Mouse (Mus musculus) embryonic facial prominence, embryonic 15.5 days (tissue): Measurements from ENCODE around the gene Taf5l. TPM values are rescaled to one million over a fixed set of nuclear protein-coding genes. Genes with fewer than 3 reads are reported as not detected.

Source experiments
- ATAC-seq: fragments of 200-750 bp; cut with Nextera tagmentation; 2 replicates; pipeline ENCODE4 v1.8.0; 2017; ENCODE audit warnings: low read depth, moderate TSS enrichment; ENCODE audit not compliant: insufficient number of reproducible peaks, low FRiP score, low TSS enrichment
- H3K27ac ChIP-seq: fragments of 300-500 bp; sonication (generic); replicated peaks from 2 replicates; pipeline ENCODE4 v1.5.1; 2015; ENCODE audit warnings: mild to moderate bottlenecking, inconsistent platforms
- H3K27me3 ChIP-seq: fragments of 300-500 bp; sonication (generic); 2 replicates; pipeline ENCODE4 v1.6.1; 2015; ENCODE audit warnings: inconsistent platforms
- H3K36me3 ChIP-seq: fragments of 300-500 bp; sonication (generic); 2 replicates; pipeline ENCODE4 v1.6.1; 2015; ENCODE audit warnings: mild to moderate bottlenecking, inconsistent platforms
- H3K4me1 ChIP-seq: fragments of 300-500 bp; sonication (generic); 2 replicates; pipeline ENCODE4 v1.6.1; 2015; ENCODE audit warnings: inconsistent platforms
- H3K4me2 ChIP-seq: fragments of 300-500 bp; sonication (generic); replicated peaks from 2 replicates; pipeline ENCODE4 v1.6.1; 2015; ENCODE audit warnings: mild to moderate bottlenecking, inconsistent platforms
- H3K4me3 ChIP-seq: fragments of 300-500 bp; sonication (generic); replicated peaks from 2 replicates; pipeline ENCODE4 v1.5.1; 2015; ENCODE audit warnings: mild to moderate bottlenecking, inconsistent platforms
- H3K9ac ChIP-seq: fragments of 300-500 bp; sonication (generic); 2 replicates; pipeline ENCODE4 v1.6.1; 2015; ENCODE audit warnings: inconsistent platforms
- H3K9me3 ChIP-seq: fragments of 300-500 bp; sonication (generic); replicated peaks from 2 replicates; pipeline ENCODE4 v1.6.1; 2016; ENCODE audit warnings: inconsistent platforms
- WGBS: fragments of 180-500 bp; shearing (Covaris S2); methylation state at CpG from one replicate; pipeline ENCODE4 v1.1.7; 2015; 5-methylcytosine and 5-hydroxymethylcytosine counted together
- polyA plus RNA-seq: library from polyadenylated mRNA; unstranded; fragments of >200 nt; fragmentation: Nextera tagmentation; extraction: Ambion mirVana; gene quantifications from 2 replicates; pipeline ENCODE4 v1.2.1, GENCODE M21; 2015

The Taf5l gene
- 36.0 and 36.2 TPM in 2 replicates for polyA plus RNA-seq

DNA sequence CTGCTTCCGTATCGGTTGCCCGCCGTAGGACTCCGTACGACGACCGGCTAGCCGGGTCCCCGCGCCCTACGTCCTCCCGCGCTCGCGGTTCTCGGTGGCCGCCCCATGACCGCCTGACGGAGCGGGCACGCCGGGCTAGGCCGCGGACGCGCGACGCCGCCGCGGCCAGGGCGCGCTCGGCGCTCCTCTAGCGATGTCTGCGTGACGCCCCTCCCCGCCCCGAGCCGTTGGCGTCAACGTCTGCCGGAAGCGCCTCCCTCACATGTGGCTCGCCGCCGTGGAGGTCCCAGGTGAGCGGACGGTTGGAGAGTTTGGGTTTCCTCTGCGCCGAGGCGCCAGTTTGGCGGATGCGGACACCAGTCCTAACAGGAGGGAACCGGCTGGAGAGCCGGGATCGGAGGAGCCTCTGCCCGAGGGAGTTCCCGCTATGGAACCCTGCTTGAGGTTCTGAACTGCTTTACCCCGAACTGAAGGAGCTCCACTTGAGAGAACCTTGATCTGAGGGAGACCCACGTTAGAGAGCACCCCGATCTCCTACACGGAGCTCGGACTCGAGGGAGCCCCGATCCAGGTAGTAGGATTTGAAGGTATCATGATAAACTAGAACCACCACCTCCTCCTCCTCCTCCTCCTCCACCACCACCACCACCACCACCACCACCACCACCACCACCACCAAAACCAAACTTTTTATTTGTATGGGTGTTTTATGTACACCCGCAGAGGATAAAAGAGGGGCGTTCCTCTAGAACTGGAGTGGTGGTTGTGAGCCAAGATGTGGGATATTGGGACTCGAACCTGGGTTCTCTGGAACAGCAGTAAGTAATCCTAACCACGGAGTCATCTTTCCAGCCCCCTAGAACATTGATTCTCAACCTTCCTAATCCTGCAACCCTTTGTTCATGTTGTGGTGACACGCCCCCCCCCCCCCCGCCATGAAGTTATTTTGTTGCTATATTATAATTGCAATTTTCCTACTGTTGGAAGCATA lies at the start of gene Taf5l, which contains the start of gene Urb2:
Taf5l (minus strand) TSS at position 161 of the 991 bp plus-strand sequence.
Urb2 (plus strand) TSS at position 272 of the 991 bp plus-strand sequence.
- Histone ChIP-seq H3K36me3 (peaks cover 30% of the 10 kb centered on the region), H3K27me3 (no peaks in the 10 kb centered on the region), H3K4me2 (peak within 1 kb of the TSS; percentile 65), H3K4me3 (peak within 1 kb of the TSS; percentile 96), H3K27ac (peak within 1 kb of the TSS; percentile 90), H3K4me1 (peaks cover 27% of the 10 kb centered on the region), H3K9me3 (no peaks in the 10 kb centered on the region), H3K9ac (peak within 1 kb of the TSS; percentile 74)
- peak; percentile 91 for ATAC-seq
- WGBS, result under 1% methylated on average over 73 of the region's 74 CpGs

DNA sequence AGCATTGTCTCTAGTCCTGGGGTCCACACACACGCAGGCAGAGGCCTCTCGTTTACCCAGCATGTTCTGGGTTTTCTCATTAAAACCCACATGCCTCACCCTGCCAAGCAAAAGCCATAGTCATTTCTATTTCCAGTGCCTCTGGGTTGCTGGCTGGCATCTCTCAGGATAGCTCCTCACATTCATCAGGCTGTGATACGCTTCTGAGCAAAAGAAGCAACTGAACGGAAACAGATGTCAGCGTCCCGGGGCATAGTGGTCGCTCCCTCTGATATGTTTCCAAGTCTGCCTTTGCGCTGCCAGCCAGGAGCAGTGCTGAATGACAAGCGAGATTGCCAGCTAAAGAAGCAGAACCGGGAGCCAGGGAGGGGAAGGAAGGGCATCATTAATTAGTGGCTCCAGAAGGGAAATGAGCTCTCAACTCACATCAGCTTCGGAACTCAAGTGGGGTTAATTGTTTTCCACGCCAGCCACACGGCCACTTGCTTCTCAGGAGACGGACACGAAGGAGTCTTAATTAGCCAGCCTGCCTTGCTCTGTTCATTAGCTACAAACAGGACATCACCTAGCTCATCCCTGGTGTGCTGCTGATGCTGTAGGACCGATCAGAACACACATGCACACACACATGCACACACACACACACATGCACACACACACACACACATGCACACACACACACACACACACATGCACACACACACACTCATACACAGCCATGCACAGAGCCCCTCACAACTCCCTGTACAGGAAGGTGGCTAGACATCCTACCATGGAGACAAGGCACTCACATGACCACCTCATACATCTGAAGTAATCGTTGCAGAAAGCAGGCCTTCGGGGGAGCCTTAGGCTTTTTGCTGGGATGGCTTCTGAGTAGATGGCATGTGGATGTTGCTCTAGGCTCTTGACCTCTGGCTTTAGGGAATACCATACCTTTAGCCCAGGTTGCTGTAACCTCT lies 49.4 kb upstream of the Taf5l start:
- no peak overlapping the region for H3K9ac ChIP-seq
- WGBS, result 22% methylated on average over 18 of the region's 18 CpGs
- H3K4me3 ChIP-seq, result no peak overlapping the region
- H3K4me2 ChIP-seq, result no peak overlapping the region
- ATAC-seq, result peak; percentile 80
- H3K27ac ChIP-seq, result no peak overlapping the region
- H3K36me3 ChIP-seq, result no peaks in the 10 kb centered on the region
- H3K9me3 ChIP-seq, result no peaks in the 10 kb centered on the region
- H3K4me1 ChIP-seq, result peaks cover 46% of the 10 kb centered on the region
- no peaks in the 10 kb centered on the region for H3K27me3 ChIP-seq

DNA sequence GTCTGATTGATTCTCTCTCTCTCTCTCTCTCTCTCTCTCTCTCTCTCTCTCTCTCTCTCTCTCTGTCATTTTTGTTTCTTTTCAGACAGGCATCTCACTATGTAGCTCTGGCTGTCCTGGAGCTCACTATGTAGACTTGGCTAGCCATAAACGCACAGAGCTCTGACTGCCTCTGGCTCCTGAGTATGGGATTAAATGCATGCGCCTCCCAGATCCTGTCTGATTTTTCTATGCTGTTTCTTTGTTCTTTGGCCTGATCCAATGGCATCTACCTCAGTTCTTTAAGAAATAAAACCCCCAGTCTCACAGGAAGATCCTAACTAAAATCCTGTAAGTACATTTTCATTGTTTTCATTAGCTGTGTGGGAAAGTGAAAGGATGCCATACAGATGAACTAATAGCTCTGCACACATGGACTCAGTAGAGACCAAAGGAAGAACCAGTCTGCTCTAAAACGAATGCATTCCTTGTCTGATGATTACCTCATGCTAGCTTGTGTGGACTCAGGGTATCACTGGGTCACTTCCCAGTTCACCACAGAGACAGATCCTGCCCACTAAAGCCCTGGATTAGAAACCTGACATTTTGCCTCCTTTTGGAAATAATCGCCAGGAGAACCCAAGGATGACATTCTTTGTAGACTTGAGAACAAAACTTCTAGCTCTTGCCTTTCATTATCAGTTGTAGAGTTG lies 46.0 kb upstream of the Taf5l start:
- peaks cover 44% of the 10 kb centered on the region for H3K4me1 ChIP-seq
- no peaks in the 10 kb centered on the region for H3K36me3 ChIP-seq
- no peak overlapping the region for H3K4me3 ChIP-seq
- ATAC-seq, result peak; percentile 16; the same call in 1 of the 2 replicates
- H3K9ac ChIP-seq, result no peak overlapping the region
- peak overlapping the region; percentile 65 for H3K27ac ChIP-seq
- no peaks in the 10 kb centered on the region for H3K27me3 ChIP-seq
- H3K9me3 ChIP-seq, result no peaks in the 10 kb centered on the region
- WGBS, result 39% methylated on average over 4 of the region's 4 CpGs
- no peak overlapping the region for H3K4me2 ChIP-seq

DNA sequence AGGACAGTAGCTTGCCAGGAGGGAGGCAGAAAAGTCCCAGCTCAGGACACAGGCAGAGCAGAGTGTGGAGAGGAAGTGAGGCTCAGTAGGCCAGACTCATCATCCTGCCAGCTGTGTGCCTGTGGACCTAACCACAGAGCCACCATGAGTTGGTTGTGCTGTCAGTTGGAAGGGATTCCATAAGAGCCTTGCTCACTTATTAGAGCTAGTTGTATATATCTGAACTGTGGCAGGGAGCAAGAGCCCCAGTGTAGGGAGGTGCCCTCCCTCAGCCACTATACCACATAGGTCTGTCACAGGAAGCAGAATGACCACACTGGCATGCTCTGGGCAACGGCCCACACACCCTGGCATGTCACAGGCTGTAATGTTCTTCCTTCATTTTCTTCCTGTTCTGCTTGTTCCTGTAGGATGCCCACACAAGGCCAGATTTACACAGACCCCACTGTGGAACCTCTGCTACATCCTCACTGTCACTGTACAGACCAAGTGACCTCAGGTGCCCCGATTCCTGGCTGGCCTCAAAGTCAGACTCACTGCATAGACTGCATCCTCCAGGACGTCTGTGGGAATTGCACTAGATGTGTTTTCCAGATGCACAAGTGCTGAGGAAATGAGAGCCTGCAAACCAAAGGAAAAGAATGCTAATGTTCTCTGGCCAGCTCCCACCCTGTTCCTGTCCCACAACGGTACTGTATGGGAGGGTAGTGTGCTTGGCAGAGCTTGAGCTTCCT lies 45.3 kb upstream of the Taf5l start:
- WGBS, result 53% methylated on average over 4 of the region's 4 CpGs
- Histone ChIP-seq H3K4me1 (peaks cover 38% of the 10 kb centered on the region), H3K4me2 (no peak overlapping the region), H3K4me3 (no peak overlapping the region), H3K27ac (peak overlapping the region; percentile 65), H3K27me3 (no peaks in the 10 kb centered on the region), H3K36me3 (no peaks in the 10 kb centered on the region), H3K9me3 (no peaks in the 10 kb centered on the region), H3K9ac (no peak overlapping the region)
- ATAC-seq, result peak; percentile 66

DNA sequence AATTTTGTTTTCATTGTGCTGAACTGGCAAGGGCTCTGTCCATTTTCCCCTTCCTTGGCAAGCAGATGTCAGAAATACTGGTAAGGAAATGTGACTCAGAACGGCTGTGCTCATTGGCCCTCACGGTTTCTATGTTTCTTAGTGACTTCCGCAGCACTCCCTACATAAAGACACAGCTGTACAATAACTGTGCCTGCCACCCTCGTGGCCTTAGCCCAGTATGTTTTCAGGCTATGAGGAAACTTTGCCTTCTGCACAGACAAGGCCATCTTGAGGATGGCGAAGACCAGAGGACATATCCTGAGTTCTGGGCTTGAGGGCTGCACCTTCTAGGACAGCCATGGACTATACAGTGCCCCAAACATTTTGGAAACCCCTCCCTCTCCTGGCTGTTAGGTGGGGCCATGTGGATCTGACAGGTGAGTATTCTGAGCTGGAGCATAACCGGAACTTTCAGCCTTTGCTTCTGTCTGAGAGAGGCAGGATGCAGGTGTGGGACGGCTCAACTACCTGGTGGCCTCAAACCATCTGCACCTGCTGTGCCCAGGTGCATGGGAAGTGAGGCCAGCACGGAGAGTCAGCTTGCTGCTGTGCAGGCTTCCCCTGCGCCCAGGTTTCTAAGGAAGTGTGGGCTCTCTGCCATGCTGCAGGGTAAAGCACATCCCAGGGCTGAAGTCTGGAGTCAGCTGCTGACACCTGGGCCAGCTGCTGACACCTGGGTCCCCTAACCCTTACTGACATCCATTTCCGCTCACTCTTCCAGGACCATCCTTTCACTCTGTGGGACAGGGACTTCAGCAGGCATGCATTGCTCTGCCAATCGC lies 35.8 kb upstream of the Taf5l start:
- no peaks in the 10 kb centered on the region for H3K27me3 ChIP-seq
- H3K9me3 ChIP-seq, result no peaks in the 10 kb centered on the region
- H3K4me3 ChIP-seq, result no peak overlapping the region
- no peak overlapping the region for H3K4me2 ChIP-seq
- ATAC-seq, result no peak
- no peaks in the 10 kb centered on the region for H3K4me1 ChIP-seq
- H3K9ac ChIP-seq, result no peak overlapping the region
- 78% methylated on average over 11 of the region's 11 CpGs for WGBS
- no peaks in the 10 kb centered on the region for H3K36me3 ChIP-seq
- no peak overlapping the region for H3K27ac ChIP-seq

DNA sequence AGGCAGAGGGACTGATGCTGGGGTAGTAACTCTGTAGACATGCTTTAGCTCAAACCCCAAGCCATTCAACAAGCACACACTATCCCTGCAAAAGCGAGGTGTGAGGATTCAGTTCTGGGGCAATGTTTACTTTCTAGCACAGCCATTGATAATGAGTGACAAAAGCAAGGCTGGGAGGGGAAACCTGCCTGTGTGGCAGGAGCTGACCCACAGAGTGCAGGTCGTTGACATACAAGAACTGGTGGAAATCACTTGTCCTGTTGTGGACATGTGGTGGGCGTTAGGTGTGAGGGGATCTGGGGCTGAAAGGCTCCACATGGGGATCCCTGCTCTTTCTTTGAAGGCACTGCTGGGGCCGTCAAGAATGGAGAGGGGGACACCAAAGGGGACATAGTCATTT lies 31.4 kb upstream of the Taf5l start:
- Histone ChIP-seq H3K36me3 (peaks cover 14% of the 10 kb centered on the region), H3K4me2 (no peak overlapping the region), H3K9ac (no peak overlapping the region), H3K4me3 (no peak overlapping the region), H3K9me3 (no peaks in the 10 kb centered on the region), H3K27ac (no peak overlapping the region), H3K4me1 (no peaks in the 10 kb centered on the region), H3K27me3 (no peaks in the 10 kb centered on the region)
- WGBS, result 64% methylated on average over 4 of the region's 4 CpGs
- ATAC-seq, result no peak

DNA sequence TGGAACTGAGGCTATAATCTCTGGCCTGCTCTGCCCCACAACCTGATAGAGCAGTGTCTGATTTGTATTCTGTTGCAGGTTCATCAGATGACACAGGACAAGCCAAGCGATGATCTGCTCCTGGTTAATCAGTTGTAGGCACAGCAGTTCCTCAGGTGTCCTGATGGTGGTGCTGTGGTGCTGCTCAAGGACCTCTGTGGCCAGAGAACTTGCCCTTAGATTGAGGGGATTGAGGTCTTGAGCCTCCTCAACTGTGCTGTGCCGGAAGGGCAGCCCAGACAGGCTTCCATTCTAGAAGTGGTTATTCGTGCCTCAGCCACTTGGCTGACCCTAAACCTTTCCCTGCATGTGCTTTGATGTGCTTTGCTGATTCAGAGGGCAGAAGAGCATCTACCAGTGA lies 30.9 kb upstream of the Taf5l start:
- Histone ChIP-seq H3K4me1 (no peaks in the 10 kb centered on the region), H3K27me3 (no peaks in the 10 kb centered on the region), H3K4me3 (no peak overlapping the region), H3K27ac (no peak overlapping the region), H3K9me3 (no peaks in the 10 kb centered on the region), H3K4me2 (no peak overlapping the region), H3K9ac (no peak overlapping the region), H3K36me3 (peaks cover 17% of the 10 kb centered on the region)
- 18% methylated on average over 3 of the region's 3 CpGs for WGBS
- no peak for ATAC-seq

DNA sequence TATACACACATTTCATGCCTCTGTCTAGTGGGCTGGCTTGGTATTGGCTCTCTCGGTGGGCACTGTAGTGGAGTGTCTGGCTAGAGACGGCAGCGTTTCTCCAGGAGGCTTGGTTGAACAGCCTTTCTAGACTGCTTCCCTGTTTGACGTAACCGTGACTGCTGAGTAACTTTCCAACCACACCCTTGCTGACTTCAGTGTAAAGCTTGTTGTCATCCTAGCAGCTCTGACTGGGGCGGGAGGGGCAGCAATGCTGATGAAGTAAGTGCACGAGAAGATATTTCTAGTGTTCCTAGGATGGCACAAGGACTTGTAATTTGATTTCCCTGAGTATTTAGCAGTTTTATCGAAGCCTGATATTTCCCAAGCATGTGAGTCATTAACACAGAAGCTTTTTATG lies 24.7 kb upstream of the Taf5l start:
- H3K27me3 ChIP-seq, result no peaks in the 10 kb centered on the region
- 80% methylated on average over 8 of the region's 8 CpGs for WGBS

DNA sequence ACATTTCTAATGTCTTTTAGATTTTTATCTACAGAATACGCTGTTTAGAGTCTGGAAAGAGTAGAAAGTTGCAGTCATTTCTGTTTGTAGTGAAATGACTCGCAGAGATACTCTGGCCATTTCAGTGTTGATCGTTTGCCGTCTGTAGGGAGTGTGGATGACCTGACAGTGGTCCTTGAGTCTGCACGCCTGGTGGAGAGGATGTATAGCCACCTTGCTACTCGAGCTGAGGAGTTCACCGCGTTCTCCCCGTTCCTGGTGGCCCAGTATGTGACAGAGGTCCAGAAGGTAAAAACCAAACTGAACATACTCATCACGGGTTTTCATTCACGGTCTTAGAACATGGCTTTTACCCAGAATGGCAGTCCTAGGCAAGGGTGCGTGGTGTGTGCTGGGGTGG lies 23.7 kb upstream of the Taf5l start:
- Histone ChIP-seq H3K4me3 (no peak overlapping the region), H3K9ac (no peak overlapping the region), H3K4me1 (no peaks in the 10 kb centered on the region), H3K36me3 (peaks cover 73% of the 10 kb centered on the region), H3K9me3 (no peaks in the 10 kb centered on the region), H3K4me2 (no peak overlapping the region), H3K27me3 (no peaks in the 10 kb centered on the region), H3K27ac (no peak overlapping the region)
- ATAC-seq, result no peak
- WGBS, result 93% methylated on average over 12 of the region's 12 CpGs

More for the DNA sequence above, 24.7 kb upstream of the Taf5l start:
- ATAC-seq, result no peak
- no peak overlapping the region for H3K27ac ChIP-seq
- H3K4me2 ChIP-seq, result no peak overlapping the region
- H3K4me1 ChIP-seq, result no peaks in the 10 kb centered on the region
- H3K36me3 ChIP-seq, result peaks cover 67% of the 10 kb centered on the region
- H3K9me3 ChIP-seq, result no peaks in the 10 kb centered on the region
- no peak overlapping the region for H3K4me3 ChIP-seq
- H3K9ac ChIP-seq, result no peak overlapping the region
